Mouse (Mus musculus): ENCODE measurements at regions not wholly inside any gene's neighbourhood (a gene's known extent, or its start where the extent isn't known, plus 50 kb on each side); places are given as distances from the start of the nearest gene placed in this dataset.
A peak's percentile ranks its signal among the peaks of the same experiment; 100 is the strongest.
"Not testable (repeated sequence)": the region's sequence is repeated elsewhere in the genome, so short reads cannot be mapped to it uniquely, and the experiment has no call there.

- Histone ChIP-seq H3K4me2 (no peak overlapping the region), H3K27me3 (ENCODE audit: insufficient read depth, low read length) (no peaks in the 10 kb centered on the region), H3K4me1 (ENCODE audit: insufficient read depth) (no peaks in the 10 kb centered on the region), H3K9me3 (ENCODE audit: low read depth, low read length) (no peaks in the 10 kb centered on the region), H3K9ac (no peak overlapping the region), H3K27ac (ENCODE audit: low read depth) (no peak overlapping the region), H3K4me3 (ENCODE audit: low read depth, low read length) (no peak overlapping the region), H3K36me3 (ENCODE audit: insufficient read depth) (no peaks in the 10 kb centered on the region)
- DNase-seq = no peak
- 41% methylated on average over 3 of the region's 3 CpGs for WGBS
- TF ChIP-seq CTCF (IDR thresholded peaks at IDR 0.05; ENCODE audit: low read depth) = no peak
- peak; percentile 42; the same call in 1 of the 2 replicates for ATAC-seq (ENCODE audit: insufficient read depth)
Measured at GRCm38 (mm10) chr3:9101240-9101639, 508.6 kb downstream of the Zfp704 start.

GRCm38 (mm10) chr3:9100761-9101160 is 509.1 kb downstream of the Zfp704 start:
- H3K36me3 ChIP-seq (ENCODE audit: insufficient read depth) = no peaks in the 10 kb centered on the region
- H3K9ac ChIP-seq = no peak overlapping the region
- H3K27ac ChIP-seq (ENCODE audit: low read depth) = no peak overlapping the region
- H3K9me3 ChIP-seq (ENCODE audit: low read depth, low read length) = no peaks in the 10 kb centered on the region
- no peak for TF ChIP-seq CTCF (IDR thresholded peaks at IDR 0.05; ENCODE audit: low read depth)
- no peak overlapping the region for H3K4me3 ChIP-seq (ENCODE audit: low read depth, low read length)
- H3K4me1 ChIP-seq (ENCODE audit: insufficient read depth) = no peaks in the 10 kb centered on the region
- H3K4me2 ChIP-seq = no peak overlapping the region
- 60% methylated on average over 8 of the region's 8 CpGs for whole genome bisulfite sequencing
- 0 out of 2 replicates have a peak, but pooled peaks have one; percentile 26 for ATAC-seq (ENCODE audit: insufficient read depth)
- H3K27me3 ChIP-seq (ENCODE audit: insufficient read depth, low read length) = no peaks in the 10 kb centered on the region
- peak; percentile 33 for DNase-seq

- ATAC-seq (ENCODE audit: insufficient read depth) = no peak
- WGBS = 72% methylated on average over 10 of the region's 10 CpGs
Measured at GRCm38 (mm10) chr3:9098441-9098840, 511.4 kb downstream of the Zfp704 start.

GRCm38 (mm10) chr3:9084134-9084533 is 525.8 kb downstream of the Zfp704 start:
- no peak for ATAC-seq (ENCODE audit: insufficient read depth)
- DNase-seq = no peak
- Histone ChIP-seq H3K9me3 (ENCODE audit: low read depth, low read length) (no peaks in the 10 kb centered on the region), H3K27me3 (ENCODE audit: insufficient read depth, low read length) (no peaks in the 10 kb centered on the region), H3K4me2 (no peak overlapping the region), H3K27ac (ENCODE audit: low read depth) (no peak overlapping the region), H3K4me3 (ENCODE audit: low read depth, low read length) (no peak overlapping the region), H3K4me1 (ENCODE audit: insufficient read depth) (no peaks in the 10 kb centered on the region), H3K36me3 (ENCODE audit: insufficient read depth) (no peaks in the 10 kb centered on the region), H3K9ac (no peak overlapping the region)
- 78% methylated on average over 5 of the region's 5 CpGs for WGBS
- TF ChIP-seq CTCF (IDR thresholded peaks at IDR 0.05; ENCODE audit: low read depth) = no peak

More at GRCm38 (mm10) chr3:9098441-9098840, 511.4 kb downstream of the Zfp704 start:
- no peak for DNase-seq
- Histone ChIP-seq H3K9me3 (ENCODE audit: low read depth, low read length) (no peaks in the 10 kb centered on the region), H3K27ac (ENCODE audit: low read depth) (no peak overlapping the region), H3K9ac (no peak overlapping the region), H3K4me1 (ENCODE audit: insufficient read depth) (no peaks in the 10 kb centered on the region), H3K4me3 (ENCODE audit: low read depth, low read length) (no peak overlapping the region), H3K4me2 (no peak overlapping the region), H3K36me3 (ENCODE audit: insufficient read depth) (no peaks in the 10 kb centered on the region), H3K27me3 (ENCODE audit: insufficient read depth, low read length) (no peaks in the 10 kb centered on the region)
- no peak for TF ChIP-seq CTCF (IDR thresholded peaks at IDR 0.05; ENCODE audit: low read depth)

GRCm38 (mm10) chr3:9082061-9082460 is 527.8 kb downstream of the Zfp704 start:
- no peak for ATAC-seq (ENCODE audit: insufficient read depth)
- H3K27ac ChIP-seq (ENCODE audit: low read depth) = no peak overlapping the region
- no peak overlapping the region for H3K4me3 ChIP-seq (ENCODE audit: low read depth, low read length)
- no peak for TF ChIP-seq CTCF (IDR thresholded peaks at IDR 0.05; ENCODE audit: low read depth)
- no peaks in the 10 kb centered on the region for H3K36me3 ChIP-seq (ENCODE audit: insufficient read depth)
- 63% methylated on average over 7 of the region's 7 CpGs for WGBS
- DNase-seq = no peak
- H3K4me2 ChIP-seq = no peak overlapping the region
- no peaks in the 10 kb centered on the region for H3K9me3 ChIP-seq (ENCODE audit: low read depth, low read length)
- no peaks in the 10 kb centered on the region for H3K4me1 ChIP-seq (ENCODE audit: insufficient read depth)
- H3K9ac ChIP-seq = no peak overlapping the region
- no peaks in the 10 kb centered on the region for H3K27me3 ChIP-seq (ENCODE audit: insufficient read depth, low read length)

GRCm38 (mm10) chr3:9078201-9078600 is 531.7 kb downstream of the Zfp704 start:
- Histone ChIP-seq H3K9ac (no peak overlapping the region), H3K9me3 (ENCODE audit: low read depth, low read length) (no peaks in the 10 kb centered on the region), H3K4me3 (ENCODE audit: low read depth, low read length) (no peak overlapping the region), H3K27ac (ENCODE audit: low read depth) (no peak overlapping the region), H3K36me3 (ENCODE audit: insufficient read depth) (no peaks in the 10 kb centered on the region), H3K27me3 (ENCODE audit: insufficient read depth, low read length) (no peaks in the 10 kb centered on the region), H3K4me2 (no peak overlapping the region), H3K4me1 (ENCODE audit: insufficient read depth) (no peaks in the 10 kb centered on the region)
- no peak for ATAC-seq (ENCODE audit: insufficient read depth)
- TF ChIP-seq CTCF (IDR thresholded peaks at IDR 0.05; ENCODE audit: low read depth) = 0 out of 2 replicates have a peak, but pooled peaks have one; percentile 3
- WGBS = 78% methylated on average over 2 of the region's 2 CpGs
- DNase-seq = no peak

GRCm38 (mm10) chr3:9076696-9077095 is 533.2 kb downstream of the Zfp704 start:
- H3K4me2 ChIP-seq = no peak overlapping the region
- H3K36me3 ChIP-seq (ENCODE audit: insufficient read depth) = no peaks in the 10 kb centered on the region
- no peak overlapping the region for H3K4me3 ChIP-seq (ENCODE audit: low read depth, low read length)
- H3K9me3 ChIP-seq (ENCODE audit: low read depth, low read length) = no peaks in the 10 kb centered on the region
- no peak overlapping the region for H3K9ac ChIP-seq
- H3K27me3 ChIP-seq (ENCODE audit: insufficient read depth, low read length) = no peaks in the 10 kb centered on the region
- peak; percentile 14; the same call in 1 of the 2 replicates for ATAC-seq (ENCODE audit: insufficient read depth)
- peak; percentile 86 for TF ChIP-seq CTCF (IDR thresholded peaks at IDR 0.05; ENCODE audit: low read depth)
- H3K27ac ChIP-seq (ENCODE audit: low read depth) = no peak overlapping the region
- H3K4me1 ChIP-seq (ENCODE audit: insufficient read depth) = no peaks in the 10 kb centered on the region
- DNase-seq = peak; percentile 81
- WGBS = 22% methylated on average over 3 of the region's 3 CpGs

- not testable (repeated sequence) for H3K9ac ChIP-seq; ATAC-seq (ENCODE audit: insufficient read depth); H3K27me3 ChIP-seq (ENCODE audit: insufficient read depth, low read length); DNase-seq; H3K36me3 ChIP-seq (ENCODE audit: insufficient read depth); H3K4me2 ChIP-seq; H3K9me3 ChIP-seq (ENCODE audit: low read depth, low read length); H3K4me3 ChIP-seq (ENCODE audit: low read depth, low read length); H3K4me1 ChIP-seq (ENCODE audit: insufficient read depth); H3K27ac ChIP-seq (ENCODE audit: low read depth)
- 87% methylated on average over 13 of the region's 13 CpGs for WGBS
Measured at GRCm38 (mm10) chr3:9072471-9072870, 537.4 kb downstream of the Zfp704 start.
